ENCODE assay signal across 9 mouse cellular contexts in the genomic region with DNA sequence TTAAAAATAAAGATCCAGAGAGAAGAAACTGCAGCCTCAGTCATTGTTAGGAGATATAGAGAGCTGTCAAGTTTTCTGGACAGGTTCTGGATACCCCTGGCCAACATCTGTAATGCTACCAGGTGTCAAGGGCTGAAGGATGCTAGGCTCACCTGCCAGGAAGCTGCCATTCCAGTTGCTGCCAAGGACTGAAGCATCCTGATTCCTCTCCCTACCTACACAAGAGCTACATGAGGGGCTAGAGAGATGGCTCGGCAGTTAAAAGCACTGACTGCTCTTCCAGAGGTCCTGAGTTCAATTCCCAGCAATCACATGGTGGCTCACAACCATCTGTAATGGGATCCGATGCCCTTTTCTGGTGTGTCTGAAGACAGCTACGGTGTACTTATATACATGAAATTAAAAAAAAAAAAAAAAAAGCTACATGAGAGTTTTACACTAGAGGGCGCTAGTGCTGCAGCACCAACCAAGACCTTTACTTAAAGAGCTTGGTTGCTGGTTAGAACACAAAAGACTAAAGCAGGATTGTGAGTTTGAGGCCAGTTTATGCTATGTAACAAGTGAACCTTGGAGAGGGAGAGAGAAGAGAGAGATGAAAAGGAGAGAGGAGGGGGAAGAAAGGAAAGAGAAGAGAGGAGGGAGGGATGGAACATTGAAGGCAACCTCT. TPM values are rescaled to one million over a fixed set of nuclear protein-coding genes. Genes with fewer than 3 reads are reported as not detected.
DNase-seq lines count a peak whose midpoint lies in the region.
"Had no signal": no experiment of that assay in that cellular context is flagged by ENCODE, and none has a peak within 500 bp of the region (broad histone marks: within the 10 kb centered on the region; RNA-seq: fewer than 3 reads in every experiment).

No protein-coding gene starts in this region.

- no peaks in the 10 kb centered on the region for H3K27me3 ChIP-seq in limb, embryonic 10.5 days (ENCODE audit: low read depth, poor library complexity, severe bottlenecking)

- no peak overlapping the region for H3K4me3 ChIP-seq in limb, embryonic 10.5 days

- WGBS in limb, embryonic 10.5 days, result 29% methylated on average over 4 of the region's 4 CpGs

- peak; percentile 92 for DNase-seq in heart, adult 11 months
- DNase-seq in heart, adult 9 months (ENCODE audit: low spot score in 2 of 2), result no peak
- DNase-seq in thymus, postnatal 14 days, result peak; percentile 50
- DNase-seq in thymus, postnatal 4 days, result no peak
- no peak for DNase-seq in limb, embryonic 10.5 days (ENCODE audit: low spot score)
- no peak for DNase-seq in right cerebral cortex, adult 18-20 months
- no peak for DNase-seq in left cerebral cortex, adult 8-10 months (ENCODE audit: low spot score in 2 of 2)
- no peak for DNase-seq in right cerebral cortex, postnatal 10 days (ENCODE audit: low spot score in 2 of 2)

- peak overlapping the region; percentile 36; the same call in 1 of the 2 replicates for H3K27ac ChIP-seq in limb, embryonic 10.5 days

- no peaks in the 10 kb centered on the region for H3K9me3 ChIP-seq in limb, embryonic 10.5 days (replicated peaks)

- peaks cover 12% of the 10 kb centered on the region for H3K4me1 ChIP-seq in limb, embryonic 10.5 days

- H3K36me3 ChIP-seq in limb, embryonic 10.5 days, result no peaks in the 10 kb centered on the region

RNA-seq across cellular contexts. Expression of gene Prrc2a, which starts 4.0 kb away (rescaled TPM):
- 213 and 229 TPM in 2 replicates for polyA plus RNA-seq in limb, embryonic 10.5 days (2016; fragmentation: Nextera tagmentation; extraction: Ambion mirVana)
- total RNA-seq in left cerebral cortex, adult 8-10 months (2022), result 100 to 1,000 TPM; 272 to 295 (median 280) TPM

RNA-seq across cellular contexts. Expression of gene Aif1, which starts 7.2 kb away (rescaled TPM):
- 1.5 and 1.8 TPM in 2 replicates for polyA plus RNA-seq in limb, embryonic 10.5 days (2016; fragmentation: Nextera tagmentation; extraction: Ambion mirVana)
- 10 to 100 TPM; 11.2 to 30.3 (median 17.4) TPM for total RNA-seq in left cerebral cortex, adult 8-10 months (2022)

RNA-seq across cellular contexts. Expression of gene Lst1, which starts 19.6 kb away (rescaled TPM):
- 1.6 and 2.0 TPM in 2 replicates for polyA plus RNA-seq in limb, embryonic 10.5 days (2016; fragmentation: Nextera tagmentation; extraction: Ambion mirVana)
- total RNA-seq in left cerebral cortex, adult 8-10 months (2022), result 10 to 100 TPM in 1 of 4 experiments, 1 to 10 TPM in 3; 6.5 to 10.1 (median 7.9) TPM

RNA-seq across cellular contexts. Expression of gene Ltb, which starts 25.6 kb away (rescaled TPM):
- polyA plus RNA-seq in limb, embryonic 10.5 days (2016; fragmentation: Nextera tagmentation; extraction: Ambion mirVana), result 0.38 and 0.45 TPM in 2 replicates
- 1 to 10 TPM in 3 of 4 experiments, not detected in 1; 1.0 to 1.6 (median 1.2) TPM for total RNA-seq in left cerebral cortex, adult 8-10 months (2022)

RNA-seq across cellular contexts. Expression of gene Tnf, which starts 33.1 kb away (rescaled TPM):
- 0.14 TPM in 1 of 2 replicates, not detected in the other for polyA plus RNA-seq in limb, embryonic 10.5 days (2016; fragmentation: Nextera tagmentation; extraction: Ambion mirVana)
- under 1 TPM in 1 of 4 experiments, not detected in 3; 0.39 TPM for total RNA-seq in left cerebral cortex, adult 8-10 months (2022)
- polyA plus RNA-seq: heart, embryonic 14.5 days had no signal

Comparison
In these comparisons a context has a peak if more than half of its experiments do, and no peak if none do; other contexts are left out.
1. DNase-seq: peak in heart, adult 11 months (single experiment) and thymus, postnatal 14 days (single experiment); none in heart, adult 9 months (0 of 2), thymus, postnatal 4 days (single experiment), limb, embryonic 10.5 days (single experiment), right cerebral cortex, adult 18-20 months (single experiment), left cerebral cortex, adult 8-10 months (0 of 2) and right cerebral cortex, postnatal 10 days (0 of 2).